Comparison of ENCODE assay signal across 22 mouse cellular contexts in the genomic region with DNA sequence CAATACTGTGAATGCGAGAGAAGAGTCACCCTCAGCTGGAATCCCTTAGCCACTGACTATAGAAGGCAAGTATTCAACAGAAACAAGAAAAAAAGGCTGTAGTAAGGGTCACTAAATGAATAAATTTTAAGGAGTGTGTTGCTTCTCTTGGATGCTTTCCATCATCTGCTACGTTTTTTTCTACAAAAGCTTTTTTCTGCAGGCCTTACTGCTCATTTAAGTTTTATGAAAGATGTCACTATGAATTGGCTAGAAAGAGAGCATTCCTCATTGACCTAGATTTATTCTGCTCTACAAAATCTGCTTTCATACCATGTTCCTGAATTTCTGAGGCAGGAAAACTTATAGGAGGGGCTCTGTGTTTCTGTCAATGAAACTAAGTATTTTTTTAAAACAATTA. TPM values are rescaled to one million over a fixed set of nuclear protein-coding genes. Genes with fewer than 3 reads are reported as not detected.
DNase-seq lines count a peak whose midpoint lies in the region; ATAC-seq and TF ChIP-seq lines count a peak whose summit lies in the region.
"Had no signal": no experiment of that assay in that cellular context is flagged by ENCODE, and none has a peak within 500 bp of the region (broad histone marks: within the 10 kb centered on the region; RNA-seq: fewer than 3 reads in every experiment).

No protein-coding gene starts in this region.

- 63% methylated on average over 2 of the region's 2 CpGs for WGBS in kidney, postnatal 0 days
- 56% methylated on average over 2 of the region's 2 CpGs for WGBS in kidney, adult 2 months

- H3K9ac ChIP-seq in kidney, postnatal 0 days (ENCODE audit: low read depth, low read length): no peak overlapping the region

- ATAC-seq in kidney, postnatal 0 days (replicated peaks; ENCODE audit: low FRiP score, low read depth): no peak
- ATAC-seq: activated CD4-positive, CD25-positive, alpha-beta regulatory T cell, adult 4 months; CD4-positive, CD25-positive, alpha-beta regulatory T cell, adult 4 months; Patski had no signal

- no peak overlapping the region for H3K27ac ChIP-seq in kidney, postnatal 0 days
- H3K27ac ChIP-seq in kidney, adult 2 months (ENCODE audit: insufficient read depth, low read depth, low read length): no peak overlapping the region

- H3K9me3 ChIP-seq in kidney, postnatal 0 days (replicated peaks; ENCODE audit: low read length): no peaks in the 10 kb centered on the region
- H3K9me3 ChIP-seq: G1E had no signal

- H3K4me3 ChIP-seq in kidney, postnatal 0 days (replicated peaks; ENCODE audit: low read depth, low read length): no peak overlapping the region
- no peak overlapping the region for H3K4me3 ChIP-seq in kidney, adult 2 months (ENCODE audit: insufficient read depth, low read depth, low read length)

- H3K27me3 ChIP-seq in kidney, postnatal 0 days (ENCODE audit: insufficient read depth, low read length): no peaks in the 10 kb centered on the region
- no peaks in the 10 kb centered on the region for H3K27me3 ChIP-seq in kidney, adult 2 months (replicated peaks; ENCODE audit: control insufficient read depth, insufficient read depth, low read length)
- H3K27me3 ChIP-seq: CH12.LX, Patski had no signal

- H3K4me1 ChIP-seq in kidney, postnatal 0 days (replicated peaks; ENCODE audit: insufficient read depth, low read length): no peaks in the 10 kb centered on the region
- H3K4me1 ChIP-seq in kidney, adult 2 months (ENCODE audit: control insufficient read depth, insufficient read depth, low read length): no peaks in the 10 kb centered on the region

- H3K36me3 ChIP-seq in kidney, postnatal 0 days (ENCODE audit: insufficient read depth, low read length): no peaks in the 10 kb centered on the region
- no peaks in the 10 kb centered on the region for H3K36me3 ChIP-seq in kidney, adult 2 months (ENCODE audit: control insufficient read depth, insufficient read depth, low read length)
- H3K36me3 ChIP-seq: G1E had no signal

- no peak overlapping the region for H3K4me2 ChIP-seq in kidney, postnatal 0 days (ENCODE audit: low read length)

- TF ChIP-seq POLR2A in kidney, adult 2 months (IDR thresholded peaks at IDR 0.05; ENCODE audit: low read depth, low read length): no peak

- DNase-seq in kidney, postnatal 0 days (ENCODE audit: low spot score): peak; percentile 66
- no peak for DNase-seq in kidney, adult 2 months
- peak; percentile 42 for DNase-seq in retina, postnatal 1 day
- DNase-seq in retina, embryonic 14.5 days (ENCODE audit: low spot score): no peak
- peak; percentile 72 for DNase-seq in Muller cell, postnatal 12 days (ENCODE audit: inconsistent ontology term)
- no peak for DNase-seq in heart, adult 9 months (ENCODE audit: low spot score in 2 of 2)
- DNase-seq: adrenal gland, adult 2 months; adrenal gland, adult 8-10 months; adrenal gland, postnatal 10 days; adrenal gland, postnatal 14 days; adrenal gland, postnatal 25 days; adrenal gland, postnatal 36 days; B cell, adult 2 months; cerebellum, adult 11 months; cerebellum, adult 11-12 months; cerebellum, adult 18-20 months; cerebellum, adult 2 months had no signal

- no peak for TF ChIP-seq CTCF in kidney, postnatal 0 days (IDR thresholded peaks at IDR 0.05; ENCODE audit: low read depth)
- no peak for TF ChIP-seq CTCF in kidney, adult 2 months (conservative IDR thresholded peaks at IDR 0.05; ENCODE audit: insufficient read depth, insufficient read length, low read depth, low read length)

RNA-seq across cellular contexts. Expression of a gene that starts 59.2 kb away (rescaled TPM):
- 1.6 and 1.8 TPM in 2 replicates for polyA plus RNA-seq in kidney, postnatal 0 days (2015; fragmentation: Nextera tagmentation; extraction: Ambion mirVana)
- polyA plus RNA-seq in kidney, adult 2 months (2012; rRNA removed): 1.1 TPM in 2 replicates

Comparison
In these comparisons a context has a peak if more than half of its experiments do, and no peak if none do; other contexts are left out.
1. DNase-seq: peak in kidney, postnatal 0 days (single experiment), retina, postnatal 1 day (single experiment) and Muller cell, postnatal 12 days (single experiment); none in kidney, adult 2 months (single experiment), retina, embryonic 14.5 days (single experiment) and heart, adult 9 months (0 of 2).